Mouse (Mus musculus) limb, embryonic 13.5 days (tissue): Measurements from ENCODE around the gene Mycbpap. TPM values are rescaled to one million over a fixed set of nuclear protein-coding genes. Genes with fewer than 3 reads are reported as not detected.

ENCODE experiments used
- ATAC-seq: fragments of 200-750 bp; cut with Nextera tagmentation; 2 replicates; pipeline ENCODE4 v1.8.0; 2017; ENCODE audit warnings: low read depth, moderate number of reproducible peaks, moderate TSS enrichment; ENCODE audit not compliant: low FRiP score
- H3K27ac ChIP-seq: fragments of 300-500 bp; sonication (generic); 2 replicates; pipeline ENCODE4 v1.5.1; 2015; ENCODE audit warnings: inconsistent platforms, mild to moderate bottlenecking, moderate library complexity
- H3K27me3 ChIP-seq: fragments of 300-500 bp; sonication (generic); 2 replicates; pipeline ENCODE4 v1.6.1; 2015; ENCODE audit warnings: mild to moderate bottlenecking, inconsistent platforms
- H3K36me3 ChIP-seq: fragments of 300-500 bp; sonication (generic); 2 replicates; pipeline ENCODE4 v1.6.1; 2015; ENCODE audit warnings: inconsistent platforms, mild to moderate bottlenecking, moderate library complexity
- H3K4me1 ChIP-seq: fragments of 300-500 bp; sonication (generic); 2 replicates; pipeline ENCODE4 v1.6.1; 2015; ENCODE audit warnings: inconsistent platforms
- H3K4me2 ChIP-seq: fragments of 300-500 bp; sonication (generic); replicated peaks from 2 replicates; pipeline ENCODE4 v1.6.1; 2015; ENCODE audit warnings: inconsistent platforms, mild to moderate bottlenecking, moderate library complexity
- H3K4me3 ChIP-seq: fragments of 300-500 bp; sonication (generic); 2 replicates; pipeline ENCODE4 v1.5.1; 2015; ENCODE audit warnings: moderate library complexity, mild to moderate bottlenecking, inconsistent platforms
- H3K9ac ChIP-seq: fragments of 300-500 bp; sonication (generic); 2 replicates; pipeline ENCODE4 v1.6.1; 2015; ENCODE audit warnings: mild to moderate bottlenecking, inconsistent platforms
- H3K9me3 ChIP-seq: fragments of 300-500 bp; sonication (generic); 2 replicates; pipeline ENCODE4 v1.6.1; 2016; ENCODE audit warnings: inconsistent platforms
- WGBS: fragments of 180-500 bp; shearing (Covaris S2); methylation state at CpG from one replicate; pipeline ENCODE4 v1.1.7; 2015; 5-methylcytosine and 5-hydroxymethylcytosine counted together
- polyA plus RNA-seq: library from polyadenylated mRNA; unstranded; fragments of >200 nt; fragmentation: Nextera tagmentation; extraction: Ambion mirVana; gene quantifications from 2 replicates; pipeline ENCODE4 v1.2.1, GENCODE M21; 2015

Mycbpap gene
- polyA plus RNA-seq, 1 experiment from 2014 or later, result 3.8 TPM

GRCm38 (mm10) chr11:94461856-94462255 is 59.7 kb downstream of the Mycbpap start:
- Histone ChIP-seq H3K4me3 (no peak overlapping the region), H3K9ac (no peak overlapping the region), H3K27me3 (no peaks in the 10 kb centered on the region), H3K27ac (no peak overlapping the region), H3K4me1 (peaks cover 30% of the 10 kb centered on the region), H3K9me3 (no peaks in the 10 kb centered on the region), H3K4me2 (no peak overlapping the region), H3K36me3 (peaks cover 88% of the 10 kb centered on the region)
- WGBS, result 95% methylated on average over 11 of the region's 11 CpGs
- no peak for ATAC-seq

- H3K27me3 ChIP-seq, result no peaks in the 10 kb centered on the region
- peaks cover 98% of the 10 kb centered on the region for H3K36me3 ChIP-seq
- H3K4me1 ChIP-seq, result peaks cover 15% of the 10 kb centered on the region; the same call in 1 of the 2 replicates
- no peaks in the 10 kb centered on the region for H3K9me3 ChIP-seq
- no peak overlapping the region for H3K4me2 ChIP-seq
- H3K9ac ChIP-seq, result no peak overlapping the region
- H3K27ac ChIP-seq, result no peak overlapping the region
- 87% methylated on average over 15 of the region's 15 CpGs for WGBS
- H3K4me3 ChIP-seq, result no peak overlapping the region
- no peak for ATAC-seq
These were observed 64.5 kb downstream of the Mycbpap start for GRCm38 (mm10) chr11:94457001-94457400.

- Histone ChIP-seq H3K4me1 (peaks cover 20% of the 10 kb centered on the region), H3K27me3 (no peaks in the 10 kb centered on the region), H3K27ac (no peak overlapping the region), H3K4me2 (no peak overlapping the region), H3K36me3 (peaks cover 98% of the 10 kb centered on the region), H3K9ac (no peak overlapping the region), H3K9me3 (no peaks in the 10 kb centered on the region), H3K4me3 (no peak overlapping the region)
- 80% methylated on average over 3 of the region's 3 CpGs for WGBS
- ATAC-seq, result no peak
These were observed 65.2 kb downstream of the Mycbpap start for GRCm38 (mm10) chr11:94456347-94456746.

GRCm38 (mm10) chr11:94455161-94455820 is 66.3 kb downstream of the Mycbpap start:
- whole genome bisulfite sequencing, result 80% methylated on average over 10 of the region's 10 CpGs
- Histone ChIP-seq H3K4me2 (no peak overlapping the region), H3K4me1 (peaks cover 30% of the 10 kb centered on the region), H3K36me3 (peaks cover 96% of the 10 kb centered on the region), H3K4me3 (no peak overlapping the region), H3K9ac (no peak overlapping the region), H3K27ac (no peak overlapping the region), H3K27me3 (no peaks in the 10 kb centered on the region), H3K9me3 (no peaks in the 10 kb centered on the region)
- no peak for ATAC-seq

DNA sequence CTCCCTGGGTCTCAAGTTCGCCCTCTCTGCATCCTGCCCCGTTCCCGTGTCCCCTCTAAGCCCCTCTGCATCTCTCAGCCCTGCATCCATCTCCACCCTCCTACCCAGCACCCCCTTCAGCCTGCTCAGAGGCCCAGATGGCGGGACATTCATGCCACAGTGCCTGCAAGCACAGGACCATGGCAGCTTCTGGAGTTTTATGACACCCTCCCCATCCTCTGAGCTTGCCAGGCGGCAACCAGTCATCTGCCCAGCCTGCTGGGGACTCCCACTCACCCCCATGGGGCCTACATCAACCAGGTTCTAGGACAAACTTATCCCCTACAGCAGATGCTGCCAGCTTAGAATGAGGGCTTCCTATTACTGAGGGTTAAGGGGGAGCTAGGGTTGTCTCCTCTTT is 66.8 kb downstream of the Mycbpap start:
- Histone ChIP-seq H3K4me3 (no peak overlapping the region), H3K9me3 (no peaks in the 10 kb centered on the region), H3K27me3 (no peaks in the 10 kb centered on the region), H3K4me2 (no peak overlapping the region), H3K9ac (no peak overlapping the region), H3K36me3 (peaks cover 95% of the 10 kb centered on the region), H3K27ac (no peak overlapping the region), H3K4me1 (peaks cover 32% of the 10 kb centered on the region)
- 64% methylated on average over 5 of the region's 5 CpGs for WGBS
- no peak for ATAC-seq

Other genes with a start within 250 kb of the Mycbpap start
- gene Gm21885, start 239.9 kb downstream of the Mycbpap start, polyA plus RNA-seq, result 0.26 and 0.32 TPM in 2 replicates
- gene Luc7l3, start 199.8 kb downstream of the Mycbpap start, polyA plus RNA-seq, result 133 and 145 TPM in 2 replicates
- 17.0 and 18.8 TPM in 2 replicates for gene Ankrd40, start 193.7 kb downstream of the Mycbpap start, polyA plus RNA-seq
- gene Abcc3, start 128.7 kb downstream of the Mycbpap start, polyA plus RNA-seq, result 0.59 and 1.1 TPM in 2 replicates
- 25.9 and 32.7 TPM in 2 replicates for gene Cacna1g, start 47.5 kb downstream of the Mycbpap start, polyA plus RNA-seq
- 0.20 TPM in 2 replicates for gene Spata20, start 35.6 kb downstream of the Mycbpap start, polyA plus RNA-seq
- gene Epn3, start 21.8 kb downstream of the Mycbpap start, polyA plus RNA-seq, result 3.1 TPM in 2 replicates
- gene Rsad1, start 27.5 kb upstream of the Mycbpap start, polyA plus RNA-seq, result 4.8 and 6.4 TPM in 2 replicates
- gene Chad, start 43.3 kb upstream of the Mycbpap start, polyA plus RNA-seq, result 14.1 and 17.3 TPM in 2 replicates
- 7.0 and 7.5 TPM in 2 replicates for gene Acsf2, start 80.1 kb upstream of the Mycbpap start, polyA plus RNA-seq
- gene Lrrc59, start 108.0 kb upstream of the Mycbpap start, polyA plus RNA-seq, result 225 and 240 TPM in 2 replicates
- gene Mrpl27, start 132.0 kb upstream of the Mycbpap start, polyA plus RNA-seq, result 153 and 159 TPM in 2 replicates
- gene Eme1, start 132.2 kb upstream of the Mycbpap start, polyA plus RNA-seq, result 24.9 and 26.9 TPM in 2 replicates
- 21.8 and 23.5 TPM in 2 replicates for gene Xylt2, start 155.8 kb upstream of the Mycbpap start, polyA plus RNA-seq
- 0.11 TPM in 1 of 2 replicates, not detected in the other for gene Gm11541, start 182.8 kb upstream of the Mycbpap start, polyA plus RNA-seq
- gene Cdc34b, start 220.0 kb upstream of the Mycbpap start, polyA plus RNA-seq, result 0.17 TPM in 1 of 2 replicates, not detected in the other